Mouse (Mus musculus): Measurements from ENCODE around the gene Skil.

GRCm38 (mm10) chr3:31097976-31098375, 3.1 kb downstream of the Skil start:
- TF ChIP-seq CTCF (IDR thresholded peaks at IDR 0.05; ENCODE audit: extremely low read depth, insufficient read depth, low read length) (no peak), POLR2A (IDR thresholded peaks at IDR 0.05; ENCODE audit: extremely low read depth, insufficient read depth, low read length) (no peak)
